Mouse (Mus musculus) cerebellum, postnatal 14 days (tissue): ENCODE measurements around the gene Vmn1r111.
"Not testable (repeated sequence)": the region's sequence is repeated elsewhere in the genome, so short reads cannot be mapped to it uniquely, and the experiment has no call there.

Source experiments
- DNase-seq, 2 experiments: peaks; one replicate each; pipeline ENCODE4 v3.0.0; 2021; ENCODE audit warnings: mixed read lengths in 2 of 2

Vmn1r111 gene

DNA sequence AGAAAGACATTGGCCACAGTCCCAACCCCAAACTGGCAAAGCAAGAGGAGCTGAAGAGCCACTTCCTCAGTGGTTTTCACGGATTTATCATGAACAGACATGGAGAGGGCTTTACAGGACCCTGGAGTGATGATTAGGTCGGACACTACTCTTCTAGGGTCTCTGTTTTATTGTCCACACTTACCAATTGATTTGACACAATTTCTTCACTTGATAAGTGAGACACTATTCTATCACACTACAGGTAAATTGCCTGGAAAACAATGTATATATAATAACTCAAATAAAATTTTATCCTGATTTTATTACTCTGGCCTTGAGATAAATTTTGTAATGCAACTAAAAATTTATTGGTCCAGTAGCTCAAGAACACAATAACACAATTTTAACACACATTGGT is at the start of gene Vmn1r111:
Gene Vmn1r111, minus strand, starts transcription at position 101 of the 400 bp plus-strand sequence.
- DNase-seq: not testable (repeated sequence)

DNA sequence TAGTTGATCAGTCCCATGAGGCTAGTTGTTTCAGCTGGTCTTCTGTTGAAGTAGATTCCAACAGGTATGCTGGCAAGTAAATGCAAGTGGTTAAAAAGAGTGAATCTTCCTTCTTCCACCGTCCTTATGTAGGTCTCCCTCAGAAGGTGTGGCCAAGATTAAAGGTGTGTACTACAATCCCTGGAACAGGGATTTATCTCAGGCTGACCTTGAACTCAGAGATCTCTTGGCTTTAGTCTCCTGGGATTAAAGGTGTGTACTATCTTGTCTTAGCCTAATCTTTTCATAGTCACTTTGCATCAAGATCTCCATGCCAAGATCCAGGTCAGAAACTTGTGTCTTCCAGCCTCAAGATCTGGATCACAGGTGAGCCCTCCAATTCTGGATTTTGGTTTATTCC is 27.5 kb upstream of the Vmn1r111 start, which contains the start of gene Gm10668:
Gene Gm10668, minus strand, starts transcription at position 101 of the 400 bp plus-strand sequence.
- DNase-seq: not testable (repeated sequence)

DNA sequence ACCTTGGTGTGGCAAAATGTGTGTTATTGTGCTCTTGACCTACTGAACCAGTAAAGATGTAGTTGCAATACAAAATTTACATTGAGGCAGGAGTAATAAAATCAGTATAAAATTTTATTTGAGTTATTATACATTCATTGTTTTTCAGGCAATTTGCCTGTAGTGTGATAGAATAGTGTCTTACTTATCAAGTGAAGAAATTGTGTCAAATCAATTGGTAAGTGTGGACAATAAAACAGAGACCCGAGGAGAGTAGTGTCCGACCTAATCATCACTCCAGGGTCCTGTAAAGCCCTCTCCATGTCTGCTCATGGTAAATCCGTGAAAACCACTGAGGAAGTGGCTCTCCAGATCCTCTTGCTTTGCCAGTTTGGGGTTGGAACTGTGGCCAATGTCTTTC is 34.4 kb downstream of the Vmn1r111 start, which contains the start of gene Vmn1r107:
Gene Vmn1r107, plus strand, starts transcription at position 301 of the 400 bp plus-strand sequence.
- not testable (repeated sequence) for DNase-seq
